10 mouse cellular contexts compared by ENCODE assay signal in the genomic region with DNA sequence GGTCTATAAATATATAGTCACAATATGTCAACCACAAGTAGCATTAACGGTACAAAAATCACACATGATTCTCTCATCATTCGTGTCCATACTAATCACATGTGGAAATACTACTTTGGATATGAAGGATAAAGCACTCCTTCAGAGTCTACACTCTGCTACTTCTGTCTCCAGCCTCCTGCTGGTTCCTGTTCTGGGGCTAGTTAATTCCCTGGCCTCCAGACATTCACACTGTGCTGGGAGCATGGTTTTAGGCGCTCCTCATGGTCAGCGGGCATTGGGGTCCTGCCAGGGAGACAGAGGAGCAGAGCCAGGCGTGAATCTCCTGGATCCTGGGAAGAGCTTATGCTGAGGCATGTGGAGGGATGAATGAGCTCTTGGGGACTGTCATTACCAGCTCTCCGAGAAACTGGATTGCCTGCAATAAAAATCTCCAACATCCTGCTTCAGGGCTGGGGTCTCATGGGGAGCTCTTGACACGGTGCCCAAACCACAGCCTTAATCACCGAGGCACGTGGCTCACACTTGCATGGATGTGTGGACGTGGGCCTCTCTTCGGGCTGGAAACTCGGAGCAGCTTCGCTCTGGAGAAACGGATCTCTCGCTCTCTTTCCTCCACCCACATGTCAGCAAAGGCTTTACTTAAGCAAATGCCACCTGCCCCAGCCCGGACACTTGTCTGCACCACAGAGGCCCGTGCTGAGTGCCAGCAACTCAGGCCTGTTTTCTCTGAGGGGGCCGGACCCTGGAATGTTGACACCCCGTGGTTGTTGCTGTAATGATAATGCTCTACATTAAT.
A peak's percentile ranks its signal among the peaks of the same experiment; 100 is the strongest.
DNase-seq lines count a peak whose midpoint lies in the region; ATAC-seq lines count a peak whose summit lies in the region.
"Had no signal": no experiment of that assay in that cellular context is flagged by ENCODE, and none has a peak within 500 bp of the region (broad histone marks: within the 10 kb centered on the region; RNA-seq: fewer than 3 reads in every experiment).

No protein-coding gene starts in this region.

- no peaks in the 10 kb centered on the region for H3K36me3 ChIP-seq in heart, embryonic 10.5 days
- H3K36me3 ChIP-seq in midbrain, embryonic 11.5 days (ENCODE audit: control insufficient read depth, insufficient read depth, low read length) = no peaks in the 10 kb centered on the region
- H3K36me3 ChIP-seq in midbrain, embryonic 14.5 days (ENCODE audit: control insufficient read depth, insufficient read depth, low read length) = no peaks in the 10 kb centered on the region
- no peaks in the 10 kb centered on the region for H3K36me3 ChIP-seq in hindbrain, embryonic 15.5 days

- no peaks in the 10 kb centered on the region for H3K9me3 ChIP-seq in heart, embryonic 10.5 days
- no peaks in the 10 kb centered on the region for H3K9me3 ChIP-seq in midbrain, embryonic 11.5 days (ENCODE audit: control insufficient read depth, low read length)
- no peaks in the 10 kb centered on the region for H3K9me3 ChIP-seq in midbrain, embryonic 14.5 days (ENCODE audit: control insufficient read depth, low read length)
- H3K9me3 ChIP-seq in hindbrain, embryonic 15.5 days = no peaks in the 10 kb centered on the region

- 81% methylated on average over 19 of the region's 19 CpGs for WGBS in heart, embryonic 10.5 days
- WGBS in midbrain, embryonic 11.5 days = 89% methylated on average over 19 of the region's 19 CpGs
- WGBS in midbrain, embryonic 14.5 days = 84% methylated on average over 19 of the region's 19 CpGs
- WGBS in hindbrain, embryonic 15.5 days = 51% methylated on average over 19 of the region's 19 CpGs

- DNase-seq in heart, embryonic 10.5 days (ENCODE audit: low spot score) = no peak
- no peak for DNase-seq in heart, adult 11 months
- peak; percentile 26 for DNase-seq in midbrain, embryonic 11.5 days (ENCODE audit: low spot score, missing footprints)
- no peak for DNase-seq in midbrain, embryonic 14.5 days
- DNase-seq in urinary bladder, postnatal 10 days (ENCODE audit: low spot score) = no peak
- DNase-seq in ovary, postnatal 14 days (ENCODE audit: low spot score) = no peak
- DNase-seq in urinary bladder, postnatal 25 days (ENCODE audit: low spot score) = no peak
- DNase-seq: thymus, adult 18-20 months had no signal

- no peak overlapping the region for H3K4me2 ChIP-seq in midbrain, embryonic 11.5 days
- H3K4me2 ChIP-seq in midbrain, embryonic 14.5 days (ENCODE audit: low read length) = no peak overlapping the region
- H3K4me2 ChIP-seq in hindbrain, embryonic 15.5 days = no peak overlapping the region

- no peak for ATAC-seq in midbrain, embryonic 11.5 days (ENCODE audit: low FRiP score)
- ATAC-seq in midbrain, embryonic 14.5 days (ENCODE audit: low FRiP score, low TSS enrichment) = no peak
- ATAC-seq in hindbrain, embryonic 15.5 days (ENCODE audit: low FRiP score, low read depth) = 0 out of 2 replicates have a peak, but pooled peaks have one; percentile 19

- H3K4me3 ChIP-seq in heart, embryonic 10.5 days = no peak overlapping the region
- no peak overlapping the region for H3K4me3 ChIP-seq in midbrain, embryonic 11.5 days (ENCODE audit: low read depth, low read length)
- no peak overlapping the region for H3K4me3 ChIP-seq in midbrain, embryonic 14.5 days (replicated peaks; ENCODE audit: low read depth, low read length)
- H3K4me3 ChIP-seq in hindbrain, embryonic 15.5 days = no peak overlapping the region
- H3K4me3 ChIP-seq: erythroblast, embryonic 14.5 days had no signal

- peak overlapping the region; percentile 62; the same call in 1 of the 2 replicates for H3K27ac ChIP-seq in heart, embryonic 10.5 days
- no peak overlapping the region for H3K27ac ChIP-seq in midbrain, embryonic 11.5 days (ENCODE audit: low read depth, low read length)
- no peak overlapping the region for H3K27ac ChIP-seq in midbrain, embryonic 14.5 days (replicated peaks; ENCODE audit: low read depth, low read length)
- H3K27ac ChIP-seq in hindbrain, embryonic 15.5 days (replicated peaks) = peak overlapping the region; percentile 28; the same call in 1 of the 2 replicates

- no peak overlapping the region for H3K9ac ChIP-seq in midbrain, embryonic 11.5 days (ENCODE audit: low read length)
- H3K9ac ChIP-seq in midbrain, embryonic 14.5 days (replicated peaks; ENCODE audit: low read length) = no peak overlapping the region
- no peak overlapping the region for H3K9ac ChIP-seq in hindbrain, embryonic 15.5 days

- H3K4me1 ChIP-seq in heart, embryonic 10.5 days = peaks cover 20% of the 10 kb centered on the region
- no peaks in the 10 kb centered on the region for H3K4me1 ChIP-seq in midbrain, embryonic 11.5 days (ENCODE audit: control insufficient read depth, insufficient read depth, low read length)
- peaks cover 2% of the 10 kb centered on the region; the same call in 1 of the 2 replicates for H3K4me1 ChIP-seq in midbrain, embryonic 14.5 days (ENCODE audit: control insufficient read depth, insufficient read depth, low read length)
- peaks cover 25% of the 10 kb centered on the region for H3K4me1 ChIP-seq in hindbrain, embryonic 15.5 days (replicated peaks)

- H3K27me3 ChIP-seq in heart, embryonic 10.5 days (ENCODE audit: insufficient read depth, poor library complexity, severe bottlenecking) = peaks cover 6% of the 10 kb centered on the region; the same call in 1 of the 2 replicates
- H3K27me3 ChIP-seq in midbrain, embryonic 11.5 days (ENCODE audit: control insufficient read depth, insufficient read depth, low read length) = no peaks in the 10 kb centered on the region
- H3K27me3 ChIP-seq in midbrain, embryonic 14.5 days (ENCODE audit: control insufficient read depth, insufficient read depth, low read length) = no peaks in the 10 kb centered on the region
- no peaks in the 10 kb centered on the region for H3K27me3 ChIP-seq in hindbrain, embryonic 15.5 days

Comparison
In these comparisons a context has a peak if more than half of its experiments do, and no peak if none do; other contexts are left out.
1. H3K27ac ChIP-seq: peak in heart, embryonic 10.5 days (single experiment) and hindbrain, embryonic 15.5 days (single experiment); none in midbrain, embryonic 11.5 days (single experiment) and midbrain, embryonic 14.5 days (single experiment).